Mouse (Mus musculus) ovary, postnatal 36 days (tissue): ENCODE measurements at regions not wholly inside any gene's neighbourhood (a gene's known extent, or its start where the extent isn't known, plus 50 kb on each side); places are given as distances from the start of the nearest gene placed in this dataset.

Experiments
- DNase-seq: peaks from one replicate; pipeline ENCODE4 v3.0.0; 2022; ENCODE audit warnings: low spot score, mixed read lengths

DNA sequence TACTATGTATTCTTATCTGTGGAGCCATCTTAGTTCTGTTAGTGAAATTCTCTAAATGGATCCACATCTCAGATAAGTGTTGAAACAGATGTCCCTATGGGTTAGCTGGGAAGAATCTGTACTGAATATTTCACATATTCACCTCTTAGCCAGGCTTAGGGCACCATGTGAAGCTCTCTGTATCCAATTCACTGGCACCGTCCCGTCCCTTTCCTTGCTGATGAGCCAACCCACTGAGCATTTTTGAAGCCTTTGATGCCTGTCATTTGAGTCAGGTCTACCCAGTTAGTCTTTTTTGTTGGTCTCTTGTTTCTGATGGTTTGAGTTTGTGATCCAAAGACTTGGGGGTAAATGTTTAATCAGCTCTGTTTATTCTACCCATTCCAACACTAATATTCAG is 88.9 kb upstream of the Bmper start:
- DNase-seq = no peak

DNA sequence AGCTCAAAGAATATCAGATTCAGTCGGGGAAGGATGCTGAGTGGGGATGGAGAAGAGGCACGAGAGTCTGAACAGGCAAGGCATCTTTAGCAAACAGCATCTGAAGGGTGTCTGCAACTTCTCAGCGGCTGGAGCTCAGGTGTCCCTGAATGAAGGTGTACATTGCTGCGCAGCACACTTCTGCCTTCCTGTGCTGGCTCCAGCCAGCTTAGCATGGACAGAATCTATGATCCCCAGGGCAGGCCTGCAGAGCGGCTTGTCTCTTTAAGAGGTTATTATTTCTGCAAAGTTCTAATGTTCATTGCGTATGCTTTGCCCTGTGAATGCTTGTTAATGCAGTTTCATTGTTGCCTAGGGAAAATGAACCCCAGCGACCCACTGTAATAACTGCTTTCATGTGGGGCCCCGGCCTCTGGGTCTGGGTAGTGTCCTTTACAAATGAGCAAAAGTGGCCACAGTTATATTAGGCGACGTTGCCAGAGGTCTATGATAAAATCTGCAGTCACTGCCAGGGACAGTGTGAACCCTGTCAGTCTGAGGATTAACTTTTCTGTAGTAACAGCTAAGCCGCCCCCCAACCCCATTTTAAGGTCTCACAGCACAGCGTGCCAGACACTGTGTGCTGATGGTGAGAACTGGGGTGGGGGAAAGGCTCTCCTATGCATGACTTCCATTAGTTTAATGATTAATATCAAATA is 88.3 kb upstream of the Bmper start:
- DNase-seq = no peak

DNA sequence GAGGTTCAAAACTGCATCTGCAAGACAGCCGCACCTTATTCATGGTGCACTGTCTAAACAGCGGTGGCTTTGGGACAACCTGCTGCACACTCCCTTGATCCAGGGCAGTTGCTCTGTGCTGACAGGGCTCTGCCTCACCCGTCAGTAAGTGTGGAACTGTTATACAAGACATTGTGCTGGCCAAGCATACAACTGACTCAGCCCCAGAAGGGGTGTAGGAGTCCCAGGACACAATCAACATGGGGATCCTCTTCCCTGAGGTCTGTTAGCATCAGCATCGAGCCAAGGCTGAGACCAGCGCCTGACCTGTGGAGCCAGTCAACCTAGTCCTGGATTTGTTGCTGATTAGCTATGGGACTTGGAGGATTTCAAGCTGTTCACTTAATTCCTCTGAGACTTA is 86.4 kb upstream of the Bmper start:
- no peak for DNase-seq

DNA sequence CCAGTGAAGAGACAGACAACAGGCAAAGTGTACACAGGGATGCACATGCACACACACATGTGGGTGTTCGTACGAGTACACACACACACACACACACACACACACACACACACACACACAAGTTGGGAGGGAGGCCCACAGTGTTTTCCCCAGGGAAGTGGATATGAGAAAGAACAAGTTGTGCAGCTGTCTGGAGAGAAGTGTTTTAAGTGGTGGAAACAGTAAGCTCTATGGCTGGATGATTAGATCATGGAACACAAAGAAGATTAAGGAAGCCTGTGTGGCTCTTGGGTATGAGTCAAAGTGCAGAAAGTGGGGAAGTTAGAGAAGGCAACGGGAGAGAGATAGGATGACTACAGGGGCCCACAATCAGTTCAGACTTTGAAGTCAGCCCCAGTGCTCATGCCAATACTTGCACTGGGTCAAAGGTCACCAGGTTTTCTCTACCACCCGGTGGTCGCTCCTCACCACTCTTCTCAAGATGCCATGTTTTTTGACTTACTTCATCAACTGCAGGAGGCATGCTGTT is 85.1 kb upstream of the Bmper start:
- DNase-seq = no peak

GRCm38 (mm10) chr9:23139580-23140162 is 83.2 kb upstream of the Bmper start:
- DNase-seq = no peak

DNA sequence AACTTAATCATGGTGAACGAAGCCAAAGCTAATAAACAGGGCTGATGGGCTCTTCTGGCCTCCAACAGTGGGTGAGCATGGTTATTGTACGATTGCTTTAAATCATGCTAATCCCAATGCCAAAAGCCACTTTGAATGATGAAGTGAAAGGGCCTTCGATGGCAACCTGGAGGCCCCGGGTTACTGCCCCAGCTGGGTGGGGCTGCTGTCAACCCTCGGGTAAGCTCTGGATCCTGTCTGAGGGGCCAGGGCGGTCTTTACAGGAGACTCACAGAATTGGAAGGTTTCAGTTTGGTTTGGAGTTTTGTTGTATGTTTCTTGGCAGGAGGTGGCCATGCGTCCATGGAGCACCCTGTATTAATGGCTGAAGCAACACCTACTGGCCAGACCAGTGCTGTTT is 78.6 kb upstream of the Bmper start:
- no peak for DNase-seq

GRCm38 (mm10) chr9:23150338-23150737 is 72.5 kb upstream of the Bmper start:
- DNase-seq = no peak

DNA sequence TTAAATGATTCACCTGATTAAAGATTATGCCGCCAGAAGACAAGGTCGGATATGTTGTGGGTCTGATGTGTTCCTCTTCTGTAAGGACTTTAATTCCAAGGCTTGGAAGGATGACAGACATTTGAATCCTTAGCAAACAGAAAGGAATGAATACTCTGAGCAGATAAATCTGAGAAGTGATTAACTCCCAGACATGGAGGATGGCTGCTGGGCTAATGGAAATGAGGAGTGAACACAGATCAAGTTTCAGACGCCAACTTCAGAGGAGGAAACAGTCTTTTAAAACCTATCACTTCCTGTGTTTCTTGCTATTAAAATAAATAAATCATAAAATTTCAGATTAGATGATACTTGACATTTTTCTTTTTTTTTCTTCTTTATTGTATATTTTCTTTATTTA is 72.0 kb upstream of the Bmper start:
- no peak for DNase-seq

- DNase-seq = no peak
Observed at GRCm38 (mm10) chr9:23151953-23152490, 70.9 kb upstream of the Bmper start.

DNA sequence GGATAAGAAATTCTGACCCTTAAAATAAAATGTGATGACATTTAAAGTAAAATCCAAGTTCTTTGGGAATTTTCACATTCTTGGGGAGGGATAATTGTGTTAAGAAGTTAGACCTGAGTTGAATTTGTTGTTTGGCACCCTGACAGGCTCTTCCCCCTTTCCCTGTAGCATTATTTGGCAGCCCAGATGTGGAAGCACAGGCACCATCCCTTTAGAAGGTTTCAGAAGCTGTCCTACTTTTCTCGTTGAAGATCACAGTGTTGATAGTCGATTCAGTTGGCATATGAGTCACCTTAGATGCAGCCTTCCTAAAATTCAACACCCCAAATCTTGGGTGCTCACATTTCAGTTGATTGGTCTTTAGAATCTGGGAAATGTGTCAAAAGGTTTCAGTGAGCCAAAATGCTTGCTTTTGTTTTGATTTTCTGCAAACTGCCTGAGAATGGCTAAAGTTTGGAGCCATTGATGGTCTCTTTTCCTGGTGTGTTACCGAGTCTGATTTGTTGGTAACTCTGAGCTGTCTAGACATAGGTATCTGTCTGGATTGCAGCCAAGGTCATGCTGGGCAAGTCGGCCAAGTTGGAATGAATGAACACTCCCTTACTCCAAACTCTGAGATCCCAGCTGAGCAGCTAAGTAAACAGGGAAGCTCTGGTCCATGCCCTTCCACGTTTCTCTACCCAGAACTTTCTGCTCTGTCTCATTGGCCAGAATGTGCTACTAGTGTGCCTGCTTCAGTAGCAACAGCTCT is 65.9 kb upstream of the Bmper start:
- DNase-seq = peak; percentile 46

GRCm38 (mm10) chr9:23158499-23158898 is 64.4 kb upstream of the Bmper start:
- DNase-seq = no peak

DNA sequence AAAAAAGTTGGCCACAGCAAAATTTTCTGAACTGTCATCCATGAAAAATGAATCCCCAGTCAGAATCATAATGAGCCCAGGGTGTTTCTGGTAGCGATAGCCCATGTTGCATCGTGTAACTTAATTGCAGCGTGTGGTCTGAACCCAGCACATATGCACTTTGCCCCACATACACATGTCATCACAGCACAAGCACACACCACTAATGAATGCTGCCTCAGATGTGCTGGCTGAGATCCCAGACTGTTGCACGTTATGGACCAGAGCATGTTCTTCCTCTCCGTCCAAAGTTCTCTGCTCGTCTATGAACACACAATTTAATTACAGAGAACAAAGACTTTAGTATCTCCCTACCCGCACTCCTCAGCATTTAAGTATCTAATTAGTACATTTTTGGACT is 61.5 kb upstream of the Bmper start:
- no peak for DNase-seq

- no peak for DNase-seq
Observed at GRCm38 (mm10) chr9:23167056-23167591, 55.8 kb upstream of the Bmper start.

DNA sequence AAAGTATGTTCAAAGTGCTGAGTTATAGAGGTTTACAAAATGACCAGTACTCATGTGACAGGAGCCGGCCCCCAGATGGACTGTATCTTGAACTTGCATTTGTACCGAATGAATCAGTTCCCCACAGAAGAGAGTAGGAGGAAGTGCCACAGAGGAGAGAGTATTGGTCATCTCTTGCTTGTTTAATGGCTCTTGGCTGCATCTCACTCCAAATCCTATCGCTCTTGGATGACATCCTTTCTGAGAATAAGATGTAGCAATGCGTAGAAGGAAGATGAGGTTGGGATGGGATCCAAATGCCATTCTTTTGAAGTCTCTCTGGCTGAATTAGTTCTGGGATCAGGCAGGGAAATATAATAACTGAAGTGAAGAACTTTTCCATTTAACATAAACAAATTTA is 55.2 kb upstream of the Bmper start:
- DNase-seq = no peak

DNA sequence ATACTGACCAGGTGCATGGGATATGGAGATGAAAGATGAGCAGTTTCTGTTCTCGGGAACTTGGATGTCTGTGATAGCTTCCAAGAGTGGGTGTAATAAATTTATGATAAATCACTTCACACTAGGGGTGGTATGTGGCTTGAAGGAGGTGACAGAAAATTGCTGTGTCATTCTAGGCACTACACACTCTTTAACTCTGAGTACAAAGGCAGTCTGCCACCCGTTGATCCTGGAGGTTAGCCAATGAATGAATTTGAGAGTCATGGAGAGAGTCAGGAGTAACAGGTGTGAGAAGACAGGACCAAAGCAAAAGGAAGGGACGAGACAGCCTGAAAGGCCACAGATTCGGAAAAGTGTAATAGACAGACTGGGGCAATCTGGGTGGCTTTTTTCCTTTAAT is 54.7 kb upstream of the Bmper start:
- no peak for DNase-seq

- DNase-seq = no peak
Observed at GRCm38 (mm10) chr9:23171361-23171760, 51.5 kb upstream of the Bmper start.
